Mouse (Mus musculus): ENCODE data around the gene Pax6.

DNA sequence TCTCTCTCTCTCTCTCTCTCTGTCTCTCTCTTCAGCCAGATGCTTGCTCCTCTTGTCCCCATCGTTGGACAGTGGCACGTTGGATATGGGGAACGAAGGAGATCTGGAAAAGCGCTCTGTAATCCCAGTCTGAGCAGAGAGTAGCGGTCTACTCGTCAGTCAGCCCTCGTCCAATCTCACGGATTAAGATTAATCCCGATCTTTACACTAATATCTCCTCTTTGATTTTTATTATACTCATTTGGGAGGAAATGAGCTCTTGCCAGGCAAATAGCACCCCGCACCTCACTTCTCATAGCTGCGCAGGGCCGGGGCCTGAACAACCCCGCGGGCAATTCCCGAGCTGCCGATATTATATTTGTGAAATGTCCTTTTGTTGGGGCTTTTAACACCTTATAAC, 6.6 kb upstream of the Pax6 start:
- TF ChIP-seq TAL1 (conservative IDR thresholded peaks at IDR 0.05; ENCODE audit: low read depth, low read length) (no peak), CTCF (IDR thresholded peaks at IDR 0.05; ENCODE audit: low read depth, low read length) (no peak), POLR2AphosphoS5 (IDR thresholded peaks at IDR 0.05; ENCODE audit: insufficient replicate concordance, low read depth, low read length) (no peak)

Data from G1E (cell line).